Mouse (Mus musculus): ENCODE measurements at regions not wholly inside any gene's neighbourhood (a gene's known extent, or its start where the extent isn't known, plus 50 kb on each side); places are given as distances from the start of the nearest gene placed in this dataset.

GRCm38 (mm10) chr11:20993580-20993979 lies 97.5 kb upstream of the Peli1 start:
- 93% methylated on average over 4 of the region's 4 CpGs for WGBS
- no peak for DNase-seq (ENCODE audit: low spot score)
- Histone ChIP-seq H3K36me3 (no peaks in the 10 kb centered on the region), H3K4me1 (no peaks in the 10 kb centered on the region), H3K4me3 (no peak overlapping the region), H3K9me3 (replicated peaks) (no peaks in the 10 kb centered on the region), H3K27ac (no peak overlapping the region), H3K27me3 (ENCODE audit: low read depth, poor library complexity, severe bottlenecking) (no peaks in the 10 kb centered on the region)

DNA sequence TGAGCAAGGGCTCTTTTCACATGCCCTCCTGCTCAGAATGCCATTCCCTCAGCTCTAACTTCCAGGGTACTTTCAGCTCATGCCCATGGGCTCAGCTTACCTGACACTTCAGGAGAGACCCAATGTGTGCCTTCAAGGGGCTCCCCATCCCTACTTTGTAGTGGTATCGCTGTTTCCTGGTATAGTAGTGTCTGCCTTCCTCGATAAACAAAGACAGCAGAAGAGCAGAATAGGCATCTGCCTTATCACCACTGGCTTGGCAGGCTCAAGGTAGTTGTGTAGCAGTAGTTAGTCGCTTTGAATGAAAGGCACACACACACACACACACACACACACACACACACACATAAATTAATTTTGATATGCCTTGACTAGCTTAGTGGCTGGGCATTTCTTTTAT lies 89.7 kb upstream of the Peli1 start:
- 78% methylated on average over 3 of the region's 3 CpGs for WGBS
- H3K4me1 ChIP-seq, result no peaks in the 10 kb centered on the region
- H3K36me3 ChIP-seq, result no peaks in the 10 kb centered on the region
- no peak overlapping the region for H3K27ac ChIP-seq
- H3K4me3 ChIP-seq, result no peak overlapping the region
- no peak for DNase-seq (ENCODE audit: low spot score)
- no peaks in the 10 kb centered on the region for H3K27me3 ChIP-seq (ENCODE audit: low read depth, poor library complexity, severe bottlenecking)
- no peaks in the 10 kb centered on the region for H3K9me3 ChIP-seq (replicated peaks)

GRCm38 (mm10) chr11:21007222-21007621 lies 83.9 kb upstream of the Peli1 start:
- H3K27ac ChIP-seq, result no peak overlapping the region
- no peaks in the 10 kb centered on the region for H3K9me3 ChIP-seq (replicated peaks)
- H3K4me3 ChIP-seq, result no peak overlapping the region
- WGBS, result 96% methylated on average over 5 of the region's 5 CpGs
- no peaks in the 10 kb centered on the region for H3K36me3 ChIP-seq
- H3K27me3 ChIP-seq (ENCODE audit: low read depth, poor library complexity, severe bottlenecking), result no peaks in the 10 kb centered on the region
- no peak for DNase-seq (ENCODE audit: low spot score)
- H3K4me1 ChIP-seq, result no peaks in the 10 kb centered on the region

DNA sequence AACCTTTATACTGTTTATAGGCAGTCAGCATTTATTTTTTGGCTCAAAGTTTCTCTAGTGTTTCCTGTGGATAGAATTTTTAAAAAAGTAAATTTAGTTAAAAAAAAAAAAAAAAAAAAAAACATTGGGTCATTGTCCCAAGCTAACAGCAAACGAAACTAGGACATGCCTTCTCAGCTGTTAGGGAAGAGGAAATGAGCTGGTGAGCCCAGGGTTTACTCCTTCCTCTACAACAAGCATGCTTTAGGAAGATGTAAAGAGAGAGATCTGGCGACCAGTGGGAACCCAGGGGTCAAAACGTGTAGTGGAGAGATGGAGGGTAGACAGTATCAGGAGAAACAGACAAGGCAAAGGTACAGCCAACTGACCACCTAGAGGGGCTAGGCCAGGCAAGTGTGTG lies 81.6 kb upstream of the Peli1 start:
- H3K4me3 ChIP-seq, result no peak overlapping the region
- DNase-seq (ENCODE audit: low spot score), result peak; percentile 28
- no peaks in the 10 kb centered on the region for H3K9me3 ChIP-seq (replicated peaks)
- H3K27me3 ChIP-seq (ENCODE audit: low read depth, poor library complexity, severe bottlenecking), result no peaks in the 10 kb centered on the region
- H3K36me3 ChIP-seq, result no peaks in the 10 kb centered on the region
- WGBS, result 72% methylated on average over 3 of the region's 3 CpGs
- no peak overlapping the region for H3K27ac ChIP-seq
- H3K4me1 ChIP-seq, result no peaks in the 10 kb centered on the region

DNA sequence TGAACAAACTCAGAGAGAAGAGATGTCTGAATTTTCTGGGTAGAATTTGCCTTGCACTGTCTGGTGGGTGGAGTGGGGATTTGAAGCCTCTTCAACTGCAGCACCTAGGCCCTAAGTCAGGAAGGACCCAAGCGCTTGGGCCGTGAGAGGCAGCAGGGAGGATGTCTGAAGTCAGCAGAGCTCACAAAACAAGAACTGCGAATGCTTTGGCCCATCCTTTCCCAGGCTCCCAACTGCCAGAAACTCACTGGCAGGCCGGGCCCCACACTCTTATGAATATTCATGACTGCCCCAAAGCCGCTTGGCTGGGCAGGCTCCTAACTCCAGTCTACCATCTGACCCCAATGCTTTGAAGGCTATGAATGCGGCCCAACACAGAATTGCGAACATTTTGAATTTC lies 80.2 kb upstream of the Peli1 start:
- 40% methylated on average over 7 of the region's 7 CpGs for WGBS
- Histone ChIP-seq H3K4me3 (no peak overlapping the region), H3K27ac (no peak overlapping the region), H3K9me3 (replicated peaks) (no peaks in the 10 kb centered on the region), H3K27me3 (ENCODE audit: low read depth, poor library complexity, severe bottlenecking) (no peaks in the 10 kb centered on the region), H3K36me3 (no peaks in the 10 kb centered on the region), H3K4me1 (no peaks in the 10 kb centered on the region)
- peak; percentile 20 for DNase-seq (ENCODE audit: low spot score)

GRCm38 (mm10) chr11:21014250-21014649 lies 76.8 kb upstream of the Peli1 start:
- no peaks in the 10 kb centered on the region for H3K36me3 ChIP-seq
- H3K4me1 ChIP-seq, result no peaks in the 10 kb centered on the region
- no peak overlapping the region for H3K27ac ChIP-seq
- H3K27me3 ChIP-seq (ENCODE audit: low read depth, poor library complexity, severe bottlenecking), result no peaks in the 10 kb centered on the region
- no peak overlapping the region for H3K4me3 ChIP-seq
- DNase-seq (ENCODE audit: low spot score), result no peak
- H3K9me3 ChIP-seq (replicated peaks), result no peaks in the 10 kb centered on the region
- 78% methylated on average over 3 of the region's 3 CpGs for WGBS

DNA sequence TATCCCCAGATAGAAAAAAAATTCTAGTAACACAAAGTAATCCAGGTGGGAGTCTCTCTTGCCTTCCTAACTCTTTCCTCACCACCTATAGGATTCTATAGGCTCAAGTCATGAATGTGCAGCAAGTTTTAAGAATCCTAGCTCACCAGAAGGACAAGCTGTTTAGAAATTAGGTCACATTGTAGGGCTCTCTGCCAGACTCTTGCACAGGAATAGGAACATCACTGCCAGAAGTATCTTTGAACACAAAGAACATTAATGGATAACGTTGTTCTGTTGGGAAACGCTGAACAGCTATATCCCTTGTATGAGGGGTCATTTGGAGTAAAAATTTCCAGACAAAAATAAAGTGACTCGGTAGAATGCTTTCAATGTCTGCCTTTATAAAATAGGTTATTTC lies 75.6 kb upstream of the Peli1 start:
- Histone ChIP-seq H3K27me3 (ENCODE audit: low read depth, poor library complexity, severe bottlenecking) (no peaks in the 10 kb centered on the region), H3K4me1 (no peaks in the 10 kb centered on the region), H3K4me3 (no peak overlapping the region), H3K27ac (no peak overlapping the region), H3K9me3 (replicated peaks) (no peaks in the 10 kb centered on the region), H3K36me3 (no peaks in the 10 kb centered on the region)
- DNase-seq (ENCODE audit: low spot score), result no peak
- 95% methylated on average over 3 of the region's 3 CpGs for WGBS

DNA sequence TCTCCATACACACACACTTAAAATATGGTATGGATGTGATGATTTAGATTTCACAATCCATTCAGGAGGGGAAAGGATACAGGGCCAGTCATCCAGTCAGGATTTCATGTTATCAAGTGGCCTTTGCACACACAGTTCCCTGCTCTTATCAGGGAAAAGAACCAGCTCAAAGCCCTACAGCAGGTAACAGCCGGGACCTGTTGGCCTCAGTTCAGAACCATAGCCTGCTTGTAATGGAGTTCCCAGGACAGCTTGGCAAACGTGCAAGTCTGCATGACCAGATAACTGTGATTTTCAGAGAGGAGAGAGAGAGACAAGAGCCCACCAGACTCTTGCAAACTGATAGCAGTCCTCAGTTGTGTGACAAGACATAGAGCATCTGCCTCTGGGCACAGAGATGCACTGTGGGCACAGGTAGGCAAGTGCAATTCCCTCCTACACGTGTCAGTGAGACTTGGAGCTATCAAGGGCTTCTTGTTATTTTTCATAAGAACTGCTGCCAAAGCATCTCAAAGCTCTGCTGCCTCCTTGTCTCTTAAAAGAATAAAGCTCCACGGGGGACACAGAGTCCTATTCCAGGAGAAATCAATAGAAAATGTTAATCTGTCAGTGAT lies 74.9 kb upstream of the Peli1 start:
- Histone ChIP-seq H3K27ac (no peak overlapping the region), H3K4me1 (no peaks in the 10 kb centered on the region), H3K36me3 (no peaks in the 10 kb centered on the region), H3K27me3 (ENCODE audit: low read depth, poor library complexity, severe bottlenecking) (no peaks in the 10 kb centered on the region), H3K4me3 (no peak overlapping the region), H3K9me3 (replicated peaks) (no peaks in the 10 kb centered on the region)
- 72% methylated on average over 4 of the region's 4 CpGs for WGBS
- DNase-seq (ENCODE audit: low spot score), result no peak

- Histone ChIP-seq H3K4me3 (no peak overlapping the region), H3K27me3 (ENCODE audit: low read depth, poor library complexity, severe bottlenecking) (no peaks in the 10 kb centered on the region), H3K4me1 (no peaks in the 10 kb centered on the region), H3K27ac (no peak overlapping the region), H3K36me3 (no peaks in the 10 kb centered on the region), H3K9me3 (replicated peaks) (no peaks in the 10 kb centered on the region)
- 76% methylated on average over 6 of the region's 6 CpGs for WGBS
- no peak for DNase-seq (ENCODE audit: low spot score)
These were observed 74.2 kb upstream of the Peli1 start for GRCm38 (mm10) chr11:21016791-21017329.

DNA sequence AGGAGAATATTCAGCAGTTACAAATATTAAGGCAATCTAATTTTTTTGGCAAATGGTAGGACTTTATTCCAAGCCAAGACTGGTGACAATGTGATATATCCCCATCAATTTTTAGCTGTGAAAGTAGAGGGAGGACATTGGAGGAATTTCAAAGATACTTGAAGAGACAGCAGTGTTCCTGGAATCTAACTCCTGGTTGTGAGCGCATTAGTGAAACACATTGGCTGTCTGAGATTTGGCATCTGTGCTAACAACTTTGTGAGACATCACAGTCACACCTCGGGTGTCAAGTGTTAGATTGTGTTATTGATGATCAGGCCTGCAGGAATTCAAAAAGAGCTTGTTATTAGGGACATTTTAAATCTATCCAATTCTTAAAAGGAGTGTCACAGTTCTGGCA lies 71.3 kb upstream of the Peli1 start:
- WGBS, result 75% methylated on average over 2 of the region's 2 CpGs
- no peak for DNase-seq (ENCODE audit: low spot score)

GRCm38 (mm10) chr11:21024111-21024510 lies 67.0 kb upstream of the Peli1 start:
- Histone ChIP-seq H3K4me1 (no peaks in the 10 kb centered on the region), H3K4me3 (no peak overlapping the region), H3K27me3 (ENCODE audit: low read depth, poor library complexity, severe bottlenecking) (no peaks in the 10 kb centered on the region), H3K9me3 (replicated peaks) (no peaks in the 10 kb centered on the region), H3K27ac (no peak overlapping the region), H3K36me3 (no peaks in the 10 kb centered on the region)
- DNase-seq (ENCODE audit: low spot score), result no peak
- 93% methylated on average over 4 of the region's 4 CpGs for WGBS

More for the DNA sequence above, 71.3 kb upstream of the Peli1 start:
- no peaks in the 10 kb centered on the region for H3K27me3 ChIP-seq (ENCODE audit: low read depth, poor library complexity, severe bottlenecking)
- H3K27ac ChIP-seq, result no peak overlapping the region
- H3K4me1 ChIP-seq, result no peaks in the 10 kb centered on the region
- H3K4me3 ChIP-seq, result no peak overlapping the region
- H3K9me3 ChIP-seq (replicated peaks), result no peaks in the 10 kb centered on the region
- H3K36me3 ChIP-seq, result no peaks in the 10 kb centered on the region

- H3K4me3 ChIP-seq, result no peak overlapping the region
- 74% methylated on average over 2 of the region's 2 CpGs for WGBS
- no peak overlapping the region for H3K27ac ChIP-seq
- no peaks in the 10 kb centered on the region for H3K36me3 ChIP-seq
- no peaks in the 10 kb centered on the region for H3K9me3 ChIP-seq (replicated peaks)
- no peaks in the 10 kb centered on the region for H3K27me3 ChIP-seq (ENCODE audit: low read depth, poor library complexity, severe bottlenecking)
- DNase-seq (ENCODE audit: low spot score), result no peak
- no peaks in the 10 kb centered on the region for H3K4me1 ChIP-seq
These were observed 66.6 kb upstream of the Peli1 start for GRCm38 (mm10) chr11:21024521-21024920.

DNA sequence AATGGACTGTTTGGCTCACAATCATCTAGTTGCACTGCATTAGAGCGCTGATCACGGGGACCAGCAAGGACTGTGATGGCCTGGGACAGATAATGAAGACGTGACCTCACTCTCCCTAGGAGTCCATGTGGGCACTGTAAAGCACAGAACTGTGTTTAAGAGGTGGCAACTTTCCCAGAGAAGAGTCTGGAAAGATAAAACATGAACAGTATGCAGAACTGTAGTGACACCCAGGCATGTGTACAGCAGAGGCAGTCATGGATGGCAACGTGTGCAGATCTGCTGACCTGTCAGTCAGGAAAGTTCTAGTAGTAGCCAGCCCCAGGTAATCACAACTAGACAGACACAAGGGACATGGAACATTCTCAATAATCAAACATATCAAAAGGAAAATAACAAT lies 63.8 kb upstream of the Peli1 start:
- H3K27me3 ChIP-seq (ENCODE audit: low read depth, poor library complexity, severe bottlenecking), result no peaks in the 10 kb centered on the region
- H3K4me1 ChIP-seq, result no peaks in the 10 kb centered on the region
- no peaks in the 10 kb centered on the region for H3K36me3 ChIP-seq
- no peak overlapping the region for H3K4me3 ChIP-seq
- no peak for DNase-seq (ENCODE audit: low spot score)
- H3K27ac ChIP-seq, result no peak overlapping the region
- 92% methylated on average over 4 of the region's 4 CpGs for WGBS
- no peaks in the 10 kb centered on the region for H3K9me3 ChIP-seq (replicated peaks)

GRCm38 (mm10) chr11:21030362-21030761 lies 60.7 kb upstream of the Peli1 start:
- DNase-seq (ENCODE audit: low spot score), result no peak
- no peak overlapping the region for H3K4me3 ChIP-seq
- no peak overlapping the region for H3K27ac ChIP-seq
- no peaks in the 10 kb centered on the region for H3K9me3 ChIP-seq (replicated peaks)
- H3K4me1 ChIP-seq, result peaks cover 20% of the 10 kb centered on the region
- WGBS, result 93% methylated on average over 6 of the region's 6 CpGs
- no peaks in the 10 kb centered on the region for H3K36me3 ChIP-seq
- H3K27me3 ChIP-seq (ENCODE audit: low read depth, poor library complexity, severe bottlenecking), result no peaks in the 10 kb centered on the region

All from limb, embryonic 10.5 days (tissue).